Mouse (Mus musculus) embryonic facial prominence, embryonic 15.5 days (tissue): Measurements from ENCODE around the gene Smad1. TPM values are rescaled to one million over a fixed set of nuclear protein-coding genes. Genes with fewer than 3 reads are reported as not detected.

Source experiments
- ATAC-seq: fragments of 200-750 bp; cut with Nextera tagmentation; 2 replicates; pipeline ENCODE4 v1.8.0; 2017; ENCODE audit warnings: low read depth, moderate TSS enrichment; ENCODE audit not compliant: insufficient number of reproducible peaks, low FRiP score, low TSS enrichment
- H3K27ac ChIP-seq: fragments of 300-500 bp; sonication (generic); replicated peaks from 2 replicates; pipeline ENCODE4 v1.5.1; 2015; ENCODE audit warnings: mild to moderate bottlenecking, inconsistent platforms
- H3K27me3 ChIP-seq: fragments of 300-500 bp; sonication (generic); 2 replicates; pipeline ENCODE4 v1.6.1; 2015; ENCODE audit warnings: inconsistent platforms
- H3K36me3 ChIP-seq: fragments of 300-500 bp; sonication (generic); 2 replicates; pipeline ENCODE4 v1.6.1; 2015; ENCODE audit warnings: mild to moderate bottlenecking, inconsistent platforms
- H3K4me1 ChIP-seq: fragments of 300-500 bp; sonication (generic); 2 replicates; pipeline ENCODE4 v1.6.1; 2015; ENCODE audit warnings: inconsistent platforms
- H3K4me2 ChIP-seq: fragments of 300-500 bp; sonication (generic); replicated peaks from 2 replicates; pipeline ENCODE4 v1.6.1; 2015; ENCODE audit warnings: mild to moderate bottlenecking, inconsistent platforms
- H3K4me3 ChIP-seq: fragments of 300-500 bp; sonication (generic); replicated peaks from 2 replicates; pipeline ENCODE4 v1.5.1; 2015; ENCODE audit warnings: mild to moderate bottlenecking, inconsistent platforms
- H3K9ac ChIP-seq: fragments of 300-500 bp; sonication (generic); 2 replicates; pipeline ENCODE4 v1.6.1; 2015; ENCODE audit warnings: inconsistent platforms
- H3K9me3 ChIP-seq: fragments of 300-500 bp; sonication (generic); replicated peaks from 2 replicates; pipeline ENCODE4 v1.6.1; 2016; ENCODE audit warnings: inconsistent platforms
- WGBS: fragments of 180-500 bp; shearing (Covaris S2); methylation state at CpG from one replicate; pipeline ENCODE4 v1.1.7; 2015; 5-methylcytosine and 5-hydroxymethylcytosine counted together
- polyA plus RNA-seq: library from polyadenylated mRNA; unstranded; fragments of >200 nt; fragmentation: Nextera tagmentation; extraction: Ambion mirVana; gene quantifications from 2 replicates; pipeline ENCODE4 v1.2.1, GENCODE M21; 2015

Smad1 gene
- polyA plus RNA-seq, 1 experiment from 2014 or later, result 61.4 TPM

DNA sequence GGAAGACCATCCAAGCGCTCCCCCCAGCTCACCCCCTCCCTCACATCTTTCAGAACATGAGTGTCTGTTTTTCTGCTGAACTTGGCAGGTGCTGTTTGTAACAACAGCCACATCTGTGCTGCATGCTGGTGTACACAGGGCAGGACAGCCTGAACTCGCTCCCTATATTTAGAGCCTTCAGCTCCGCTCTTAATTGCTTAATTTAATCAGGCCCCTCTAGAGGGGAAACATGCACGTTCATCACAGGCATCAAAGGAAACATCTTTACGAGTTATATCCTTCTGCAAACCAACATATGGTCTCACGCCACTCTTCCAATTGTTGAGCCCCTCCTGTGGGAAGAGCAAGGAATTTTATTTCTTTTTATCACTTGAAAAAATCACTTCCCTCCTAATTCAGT, 17.5 kb downstream of the Smad1 start:
- Histone ChIP-seq H3K27ac (0 out of 2 replicates have a peak overlapping the region, but pooled peaks have one; percentile 63), H3K4me1 (peaks cover 67% of the 10 kb centered on the region), H3K4me3 (no peak overlapping the region), H3K9me3 (0 out of 2 replicates have a peak, but pooled peaks cover 3% of the 10 kb centered on the region), H3K9ac (no peak overlapping the region), H3K27me3 (no peaks in the 10 kb centered on the region), H3K36me3 (peaks cover 3% of the 10 kb centered on the region; the same call in 1 of the 2 replicates), H3K4me2 (no peak overlapping the region)
- peak; percentile 80 for ATAC-seq
- WGBS, result 24% methylated on average over 6 of the region's 6 CpGs

DNA sequence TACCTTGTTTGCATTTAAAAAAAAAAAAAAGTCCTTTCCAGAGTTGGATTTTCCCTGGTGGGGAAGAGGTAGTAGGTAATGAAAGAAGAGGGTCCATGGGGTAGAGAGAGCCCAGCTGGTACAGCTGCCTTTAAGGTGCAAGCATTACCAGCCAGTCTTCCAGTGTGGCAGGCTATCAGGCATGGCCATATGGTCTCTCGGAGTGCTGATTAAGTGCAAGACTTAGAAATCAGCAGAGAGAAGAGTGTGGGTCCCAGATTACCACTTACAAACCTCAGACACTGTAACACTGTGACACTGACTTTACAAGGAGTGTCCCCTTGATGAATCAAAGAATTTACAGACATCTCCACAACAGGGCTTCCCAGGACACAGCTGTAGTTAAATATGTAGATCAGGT, 18.9 kb downstream of the Smad1 start:
- no peak overlapping the region for H3K4me2 ChIP-seq
- H3K9ac ChIP-seq, result no peak overlapping the region
- peaks cover 5% of the 10 kb centered on the region; the same call in 1 of the 2 replicates for H3K36me3 ChIP-seq
- no peaks in the 10 kb centered on the region for H3K9me3 ChIP-seq
- no peak overlapping the region for H3K4me3 ChIP-seq
- ATAC-seq, result no peak
- peaks cover 61% of the 10 kb centered on the region for H3K4me1 ChIP-seq
- 79% methylated on average over 1 of the region's 1 CpGs for WGBS
- H3K27me3 ChIP-seq, result no peaks in the 10 kb centered on the region
- H3K27ac ChIP-seq, result no peak overlapping the region

DNA sequence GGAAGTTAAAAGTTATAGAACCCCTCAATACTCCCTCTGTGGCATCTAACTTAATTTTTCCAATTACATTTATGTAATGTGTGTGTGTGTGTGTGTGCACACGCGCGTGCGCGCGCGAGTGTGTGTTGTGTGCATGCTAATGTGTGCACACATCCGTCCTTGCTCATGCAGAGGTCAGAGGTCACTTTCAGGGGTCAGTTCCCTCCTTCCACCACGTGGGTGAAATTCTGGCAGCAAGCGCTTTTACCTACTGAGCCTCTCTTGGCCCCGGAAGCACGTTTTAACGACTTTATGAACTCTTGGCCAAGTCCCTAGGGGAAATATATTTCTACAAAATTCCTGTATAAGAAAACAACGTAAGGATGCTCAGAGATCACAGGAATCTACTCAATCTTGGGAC, 19.3 kb downstream of the Smad1 start:
- ATAC-seq, result no peak
- Histone ChIP-seq H3K36me3 (peaks cover 5% of the 10 kb centered on the region; the same call in 1 of the 2 replicates), H3K4me2 (no peak overlapping the region), H3K27me3 (no peaks in the 10 kb centered on the region), H3K9me3 (no peaks in the 10 kb centered on the region), H3K9ac (no peak overlapping the region), H3K4me3 (no peak overlapping the region), H3K27ac (no peak overlapping the region), H3K4me1 (peaks cover 61% of the 10 kb centered on the region)
- WGBS, result 57% methylated on average over 14 of the region's 14 CpGs

DNA sequence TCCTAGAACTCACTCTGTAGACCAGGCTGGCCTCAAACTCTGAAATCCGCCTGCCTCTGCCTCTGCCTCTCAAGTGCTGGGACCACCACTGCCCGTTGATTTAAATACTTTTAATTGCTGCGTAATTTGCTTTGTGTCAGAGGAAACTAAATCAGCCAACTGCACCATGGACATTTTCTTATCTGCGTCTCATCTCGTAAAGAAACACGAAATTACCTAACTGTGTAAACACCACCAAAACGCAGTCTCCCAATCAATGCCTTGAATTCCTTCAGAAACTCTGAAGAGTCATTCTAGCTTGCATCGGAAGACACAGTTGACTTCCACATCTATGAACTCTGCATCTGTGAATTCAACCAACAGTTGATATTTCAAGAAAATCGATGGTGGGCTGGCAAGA, 22.7 kb downstream of the Smad1 start:
- no peaks in the 10 kb centered on the region for H3K27me3 ChIP-seq
- H3K9ac ChIP-seq, result no peak overlapping the region
- H3K4me1 ChIP-seq, result peaks cover 57% of the 10 kb centered on the region
- no peak overlapping the region for H3K4me3 ChIP-seq
- H3K9me3 ChIP-seq, result no peaks in the 10 kb centered on the region
- H3K36me3 ChIP-seq, result peaks cover 10% of the 10 kb centered on the region
- 83% methylated on average over 9 of the region's 9 CpGs for WGBS
- H3K27ac ChIP-seq, result no peak overlapping the region
- no peak overlapping the region for H3K4me2 ChIP-seq
- ATAC-seq, result no peak

DNA sequence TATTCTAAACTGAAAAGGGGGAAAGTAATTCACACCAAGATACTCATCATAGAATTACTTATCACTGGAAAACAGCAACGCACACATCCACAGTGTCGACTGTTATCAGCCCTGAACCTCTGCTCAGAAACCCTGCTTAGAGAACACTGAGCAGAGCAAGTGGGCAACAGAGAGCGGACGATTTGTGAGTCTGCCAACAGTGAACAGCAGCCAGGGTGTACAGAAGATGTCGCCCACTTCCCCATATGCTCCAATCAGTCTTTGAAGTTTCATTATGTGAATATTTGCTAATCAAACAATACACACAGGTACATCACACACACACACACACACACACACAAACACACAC, 23.6 kb downstream of the Smad1 start:
- 69% methylated on average over 5 of the region's 5 CpGs for WGBS
- peaks cover 19% of the 10 kb centered on the region for H3K36me3 ChIP-seq
- peaks cover 53% of the 10 kb centered on the region for H3K4me1 ChIP-seq
- H3K9me3 ChIP-seq, result no peaks in the 10 kb centered on the region
- H3K27me3 ChIP-seq, result no peaks in the 10 kb centered on the region
- H3K27ac ChIP-seq, result no peak overlapping the region
- no peak overlapping the region for H3K4me3 ChIP-seq
- no peak overlapping the region for H3K9ac ChIP-seq
- no peak overlapping the region for H3K4me2 ChIP-seq
- ATAC-seq, result no peak

DNA sequence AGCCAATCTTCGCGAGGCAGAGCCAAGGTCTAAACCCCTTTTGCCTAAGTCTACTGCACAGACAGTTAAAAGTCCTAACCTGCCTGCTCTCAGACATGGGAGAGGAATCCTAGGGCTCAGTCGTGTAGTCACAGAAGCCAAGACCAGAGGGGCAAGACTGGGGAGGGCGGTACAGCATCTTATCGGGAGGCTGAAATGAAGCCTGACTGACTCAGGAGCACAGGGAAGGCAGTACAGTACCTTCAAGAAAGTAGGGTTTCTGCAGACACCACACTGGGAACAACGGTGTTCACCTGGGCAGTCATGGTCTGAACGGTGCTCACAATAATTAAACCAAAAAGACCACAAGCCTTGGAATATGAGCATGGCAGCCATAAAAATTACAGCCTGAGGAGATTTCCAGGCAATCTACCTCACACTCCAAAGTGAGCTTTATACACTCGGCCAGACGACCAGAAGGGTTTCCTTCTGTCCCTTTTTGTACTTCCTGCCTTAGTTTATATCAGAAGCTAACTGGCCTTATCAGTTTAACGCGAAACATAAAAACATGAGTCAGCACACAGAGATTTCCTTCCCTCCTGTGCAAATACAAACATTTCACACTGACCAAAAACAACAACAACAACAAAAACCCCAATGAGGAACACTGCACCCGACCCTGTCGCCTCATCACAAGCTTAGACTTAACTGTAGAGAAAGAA, 24.1 kb downstream of the Smad1 start:
- H3K27me3 ChIP-seq, result no peaks in the 10 kb centered on the region
- no peak overlapping the region for H3K4me2 ChIP-seq
- ATAC-seq, result no peak
- H3K9me3 ChIP-seq, result no peaks in the 10 kb centered on the region
- H3K4me3 ChIP-seq, result no peak overlapping the region
- WGBS, result 63% methylated on average over 13 of the region's 13 CpGs
- H3K27ac ChIP-seq, result no peak overlapping the region
- H3K9ac ChIP-seq, result no peak overlapping the region
- H3K36me3 ChIP-seq, result peaks cover 19% of the 10 kb centered on the region
- H3K4me1 ChIP-seq, result peaks cover 49% of the 10 kb centered on the region

DNA sequence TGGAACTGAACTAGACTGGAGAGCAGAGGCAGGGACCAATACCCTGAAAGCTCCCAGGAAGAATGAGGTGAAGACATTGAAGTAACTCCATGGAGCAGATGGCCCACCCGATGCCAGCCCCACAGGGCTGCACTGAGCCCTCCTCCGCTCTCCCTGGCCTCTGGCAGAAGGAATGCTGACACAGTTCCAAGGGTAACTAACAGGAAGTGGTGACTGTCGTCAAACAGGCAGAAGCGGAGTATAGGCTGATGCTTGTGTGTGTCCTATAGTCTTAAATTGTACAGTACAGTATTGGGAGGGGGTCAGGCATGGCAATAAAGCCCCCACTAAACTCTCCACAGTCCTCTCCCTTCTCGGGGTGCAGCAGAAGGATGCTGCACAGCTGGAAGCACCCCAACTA, 24.9 kb downstream of the Smad1 start:
- ATAC-seq, result no peak
- H3K4me3 ChIP-seq, result no peak overlapping the region

DNA sequence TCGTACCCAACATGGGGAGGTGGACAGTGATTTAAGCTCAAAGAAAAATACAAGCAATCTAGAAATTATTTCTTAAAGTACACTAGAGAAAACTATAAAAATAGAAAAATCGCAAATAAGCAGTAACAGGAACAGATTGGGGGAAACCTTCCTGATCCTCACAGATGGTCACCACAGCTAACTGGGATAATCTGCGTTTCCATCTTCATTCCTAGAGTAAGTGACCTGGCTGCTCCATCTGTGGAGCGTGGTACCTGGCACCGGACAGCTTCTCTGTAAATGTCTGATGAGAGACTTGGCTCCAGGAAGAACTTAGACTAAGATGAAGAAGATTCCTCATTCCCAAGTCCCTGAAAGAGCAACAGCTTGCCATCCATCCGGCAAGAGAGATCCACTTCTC, 25.8 kb downstream of the Smad1 start:
- no peak for ATAC-seq
- Histone ChIP-seq H3K27me3 (no peaks in the 10 kb centered on the region), H3K27ac (no peak overlapping the region), H3K9me3 (no peaks in the 10 kb centered on the region), H3K36me3 (peaks cover 24% of the 10 kb centered on the region), H3K9ac (no peak overlapping the region), H3K4me2 (no peak overlapping the region), H3K4me1 (peaks cover 48% of the 10 kb centered on the region), H3K4me3 (no peak overlapping the region)
- WGBS, result 82% methylated on average over 6 of the region's 6 CpGs

More for the DNA sequence above, 24.9 kb downstream of the Smad1 start:
- Histone ChIP-seq H3K9ac (no peak overlapping the region), H3K4me2 (no peak overlapping the region), H3K9me3 (no peaks in the 10 kb centered on the region), H3K4me1 (peaks cover 45% of the 10 kb centered on the region), H3K27ac (no peak overlapping the region), H3K27me3 (no peaks in the 10 kb centered on the region), H3K36me3 (peaks cover 19% of the 10 kb centered on the region)
- 44% methylated on average over 5 of the region's 5 CpGs for WGBS

DNA sequence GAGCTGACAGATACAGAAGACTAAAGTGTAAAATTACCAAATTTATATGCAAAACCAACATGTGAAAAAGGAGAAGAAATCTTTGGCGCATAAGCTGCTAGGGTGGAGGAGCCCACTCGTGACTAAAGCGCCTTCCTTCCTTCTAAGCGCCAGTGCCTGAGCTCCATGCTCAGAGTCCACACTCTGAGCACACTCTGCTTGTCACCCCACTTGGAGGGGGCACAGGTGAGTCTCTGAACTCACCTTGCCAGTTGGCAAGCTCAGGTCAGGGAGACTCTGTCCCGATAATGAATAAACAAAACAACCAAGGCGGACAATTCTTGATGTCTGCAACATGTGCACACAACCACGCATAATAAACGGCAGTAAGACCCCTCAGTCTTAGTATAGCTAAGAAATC, 26.4 kb downstream of the Smad1 start:
- H3K27ac ChIP-seq, result peak overlapping the region; percentile 45; the same call in 1 of the 2 replicates
- no peaks in the 10 kb centered on the region for H3K27me3 ChIP-seq
- H3K4me2 ChIP-seq, result no peak overlapping the region
- H3K4me1 ChIP-seq, result peaks cover 54% of the 10 kb centered on the region
- no peak overlapping the region for H3K9ac ChIP-seq
- no peaks in the 10 kb centered on the region for H3K9me3 ChIP-seq
- peaks cover 26% of the 10 kb centered on the region for H3K36me3 ChIP-seq
- ATAC-seq, result no peak
- 78% methylated on average over 8 of the region's 8 CpGs for WGBS
- H3K4me3 ChIP-seq, result no peak overlapping the region

DNA sequence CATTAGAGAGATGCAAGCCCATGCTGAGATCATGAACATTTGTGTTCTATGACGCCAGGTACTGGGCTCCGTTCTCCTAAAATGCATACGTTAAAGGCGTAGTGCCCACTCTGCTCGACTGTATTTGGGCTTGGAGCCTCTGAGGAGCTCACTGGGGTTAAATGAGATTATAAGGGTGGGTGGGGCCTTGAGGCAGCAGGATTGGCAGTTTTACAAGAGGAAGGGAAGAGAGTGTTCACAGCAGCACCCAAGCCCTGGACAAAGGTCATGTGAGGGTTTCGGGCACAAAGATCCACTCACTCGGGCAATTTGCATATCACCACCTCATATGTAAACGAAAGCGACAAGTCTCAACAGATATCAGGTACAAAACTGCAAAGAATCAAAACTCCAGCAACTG, 26.8 kb downstream of the Smad1 start:
- ATAC-seq, result no peak
- H3K4me3 ChIP-seq, result no peak overlapping the region
- H3K9ac ChIP-seq, result no peak overlapping the region
- H3K4me1 ChIP-seq, result peaks cover 56% of the 10 kb centered on the region
- no peaks in the 10 kb centered on the region for H3K9me3 ChIP-seq
- peaks cover 26% of the 10 kb centered on the region for H3K36me3 ChIP-seq
- 69% methylated on average over 9 of the region's 9 CpGs for whole genome bisulfite sequencing
- no peak overlapping the region for H3K4me2 ChIP-seq
- no peak overlapping the region for H3K27ac ChIP-seq
- H3K27me3 ChIP-seq, result no peaks in the 10 kb centered on the region

DNA sequence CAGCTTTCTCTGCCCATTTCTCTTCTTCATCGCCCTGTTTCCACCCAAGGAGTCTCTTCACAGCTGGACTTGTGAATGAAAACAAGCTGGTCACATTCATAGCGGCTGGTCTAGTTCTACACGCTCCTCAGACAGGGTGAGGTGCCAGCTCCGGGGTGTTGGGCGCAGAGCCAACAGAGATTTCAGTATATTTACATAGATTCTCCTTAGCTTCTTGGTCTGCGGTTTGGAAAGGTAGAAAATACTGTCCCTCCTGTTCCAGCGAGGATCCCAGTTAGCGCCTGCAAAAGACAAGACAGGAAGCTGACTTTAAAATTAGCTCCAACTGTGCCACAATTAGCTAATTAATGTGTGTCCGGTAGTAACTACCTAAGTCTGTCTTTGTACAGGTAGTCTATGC, 27.2 kb downstream of the Smad1 start:
- ATAC-seq, result no peak
- H3K4me1 ChIP-seq, result peaks cover 56% of the 10 kb centered on the region
- WGBS, result 58% methylated on average over 9 of the region's 9 CpGs
- no peak overlapping the region for H3K4me3 ChIP-seq
- no peaks in the 10 kb centered on the region for H3K27me3 ChIP-seq
- no peak overlapping the region for H3K27ac ChIP-seq
- H3K36me3 ChIP-seq, result peaks cover 26% of the 10 kb centered on the region
- no peak overlapping the region for H3K9ac ChIP-seq
- H3K4me2 ChIP-seq, result no peak overlapping the region
- no peaks in the 10 kb centered on the region for H3K9me3 ChIP-seq

DNA sequence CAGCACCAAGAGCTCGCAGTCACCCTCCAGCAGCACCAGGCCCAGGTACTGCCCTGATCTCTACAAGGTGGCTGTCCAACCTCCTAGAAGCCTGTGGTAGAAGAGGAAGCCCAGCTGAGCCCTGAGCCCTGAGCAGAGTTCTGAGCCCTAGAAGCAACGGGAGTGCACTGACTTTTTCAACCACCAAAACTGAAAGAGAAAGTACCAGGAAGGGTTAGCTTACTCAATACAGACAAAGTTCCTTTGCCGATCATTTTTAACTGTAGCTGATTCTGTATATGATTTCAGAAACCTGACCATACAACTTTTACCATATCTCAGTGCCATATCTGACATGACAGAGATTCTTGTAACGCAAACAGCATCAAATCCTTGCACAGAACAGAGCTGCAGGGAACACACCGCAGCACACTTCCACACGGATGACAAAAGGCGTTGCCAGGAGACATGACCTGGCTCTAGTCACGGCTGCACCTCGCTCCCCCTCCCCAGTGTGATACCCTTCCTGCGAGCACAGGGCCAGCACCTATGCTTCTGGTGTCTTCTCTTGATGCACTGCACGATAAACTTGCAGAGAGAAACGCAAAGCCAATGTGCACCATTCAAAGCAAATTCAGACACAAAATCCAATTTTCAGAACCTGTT, 28.6 kb downstream of the Smad1 start:
- Histone ChIP-seq H3K36me3 (peaks cover 21% of the 10 kb centered on the region), H3K4me1 (peaks cover 61% of the 10 kb centered on the region)

More for the DNA sequence above, 28.6 kb downstream of the Smad1 start:
- Histone ChIP-seq H3K27ac (no peak overlapping the region), H3K4me2 (no peak overlapping the region), H3K4me3 (no peak overlapping the region), H3K27me3 (no peaks in the 10 kb centered on the region), H3K9ac (no peak overlapping the region), H3K9me3 (no peaks in the 10 kb centered on the region)
- ATAC-seq, result no peak
- 91% methylated on average over 12 of the region's 12 CpGs for WGBS
